Mouse (Mus musculus): ENCODE measurements around the gene C1qtnf7. TPM values are rescaled to one million over a fixed set of nuclear protein-coding genes. Genes with fewer than 3 reads are reported as not detected.

C1qtnf7 gene
- polyA plus RNA-seq, 1 experiment: not detected

GRCm38 (mm10) chr5:43504243-43504786 lies 11.0 kb upstream of the C1qtnf7 start:
- no peaks in the 10 kb centered on the region for H3K4me1 ChIP-seq (ENCODE audit: control insufficient read depth)
- no peak for TF ChIP-seq TAL1 (IDR thresholded peaks at IDR 0.05; ENCODE audit: low read length)
- no peak for TF ChIP-seq GATA1 (IDR thresholded peaks at IDR 0.05; ENCODE audit: low read length)
- H3K9me3 ChIP-seq (ENCODE audit: control insufficient read depth, low read length): no peaks in the 10 kb centered on the region
- H3K36me3 ChIP-seq (ENCODE audit: control insufficient read depth): no peaks in the 10 kb centered on the region
- no peak overlapping the region for H3K4me3 ChIP-seq (replicated peaks)
- H3K27me3 ChIP-seq (ENCODE audit: control insufficient read depth): no peaks in the 10 kb centered on the region

- Histone ChIP-seq H3K4me3 (replicated peaks) (no peak overlapping the region), H3K36me3 (ENCODE audit: control insufficient read depth) (no peaks in the 10 kb centered on the region), H3K27me3 (ENCODE audit: control insufficient read depth) (no peaks in the 10 kb centered on the region), H3K9me3 (ENCODE audit: control insufficient read depth, low read length) (no peaks in the 10 kb centered on the region), H3K4me1 (ENCODE audit: control insufficient read depth) (no peaks in the 10 kb centered on the region)
- TF ChIP-seq GATA1 (IDR thresholded peaks at IDR 0.05; ENCODE audit: low read length) (no peak), TAL1 (IDR thresholded peaks at IDR 0.05; ENCODE audit: low read length) (no peak)
Measured at GRCm38 (mm10) chr5:43508470-43508869, 6.9 kb upstream of the C1qtnf7 start.

- H3K4me3 ChIP-seq (replicated peaks): no peak overlapping the region
- H3K9me3 ChIP-seq (ENCODE audit: control insufficient read depth, low read length): no peaks in the 10 kb centered on the region
- no peaks in the 10 kb centered on the region for H3K27me3 ChIP-seq (ENCODE audit: control insufficient read depth)
- no peaks in the 10 kb centered on the region for H3K36me3 ChIP-seq (ENCODE audit: control insufficient read depth)
- no peaks in the 10 kb centered on the region for H3K4me1 ChIP-seq (ENCODE audit: control insufficient read depth)
- TF ChIP-seq GATA1 (IDR thresholded peaks at IDR 0.05; ENCODE audit: low read length): no peak
- no peak for TF ChIP-seq TAL1 (IDR thresholded peaks at IDR 0.05; ENCODE audit: low read length)
Measured at GRCm38 (mm10) chr5:43508892-43509291, 6.4 kb upstream of the C1qtnf7 start.

- Histone ChIP-seq H3K4me3 (replicated peaks) (no peak overlapping the region), H3K36me3 (ENCODE audit: control insufficient read depth) (no peaks in the 10 kb centered on the region), H3K27me3 (ENCODE audit: control insufficient read depth) (no peaks in the 10 kb centered on the region), H3K9me3 (ENCODE audit: control insufficient read depth, low read length) (no peaks in the 10 kb centered on the region), H3K4me1 (ENCODE audit: control insufficient read depth) (no peaks in the 10 kb centered on the region)
- TF ChIP-seq TAL1 (IDR thresholded peaks at IDR 0.05; ENCODE audit: low read length) (no peak), GATA1 (IDR thresholded peaks at IDR 0.05; ENCODE audit: low read length) (no peak)
Measured at GRCm38 (mm10) chr5:43511126-43511525, 4.2 kb upstream of the C1qtnf7 start.

GRCm38 (mm10) chr5:43516491-43516890 lies 1.2 kb downstream of the C1qtnf7 start:
- H3K4me3 ChIP-seq (replicated peaks): no peak overlapping the region
- TF ChIP-seq GATA1 (IDR thresholded peaks at IDR 0.05; ENCODE audit: low read length): no peak
- TF ChIP-seq TAL1 (IDR thresholded peaks at IDR 0.05; ENCODE audit: low read length): no peak
- no peaks in the 10 kb centered on the region for H3K9me3 ChIP-seq (ENCODE audit: control insufficient read depth, low read length)
- H3K36me3 ChIP-seq (ENCODE audit: control insufficient read depth): no peaks in the 10 kb centered on the region
- H3K27me3 ChIP-seq (ENCODE audit: control insufficient read depth): no peaks in the 10 kb centered on the region
- no peaks in the 10 kb centered on the region for H3K4me1 ChIP-seq (ENCODE audit: control insufficient read depth)

GRCm38 (mm10) chr5:43517313-43517712 lies 2.0 kb downstream of the C1qtnf7 start:
- Histone ChIP-seq H3K36me3 (ENCODE audit: control insufficient read depth) (no peaks in the 10 kb centered on the region), H3K9me3 (ENCODE audit: control insufficient read depth, low read length) (no peaks in the 10 kb centered on the region), H3K4me3 (replicated peaks) (no peak overlapping the region), H3K4me1 (ENCODE audit: control insufficient read depth) (no peaks in the 10 kb centered on the region), H3K27me3 (ENCODE audit: control insufficient read depth) (no peaks in the 10 kb centered on the region)
- no peak for TF ChIP-seq TAL1 (IDR thresholded peaks at IDR 0.05; ENCODE audit: low read length)
- no peak for TF ChIP-seq GATA1 (IDR thresholded peaks at IDR 0.05; ENCODE audit: low read length)

- TF ChIP-seq GATA1 (IDR thresholded peaks at IDR 0.05; ENCODE audit: low read length) (no peak), TAL1 (IDR thresholded peaks at IDR 0.05; ENCODE audit: low read length) (no peak)
- no peaks in the 10 kb centered on the region for H3K9me3 ChIP-seq (ENCODE audit: control insufficient read depth, low read length)
- no peaks in the 10 kb centered on the region for H3K4me1 ChIP-seq (ENCODE audit: control insufficient read depth)
- no peaks in the 10 kb centered on the region for H3K36me3 ChIP-seq (ENCODE audit: control insufficient read depth)
- H3K27me3 ChIP-seq (ENCODE audit: control insufficient read depth): no peaks in the 10 kb centered on the region
- H3K4me3 ChIP-seq (replicated peaks): no peak overlapping the region
Measured at GRCm38 (mm10) chr5:43519905-43520304, 4.6 kb downstream of the C1qtnf7 start.

GRCm38 (mm10) chr5:43521369-43521768 lies 6.0 kb downstream of the C1qtnf7 start:
- Histone ChIP-seq H3K4me3 (replicated peaks) (no peak overlapping the region), H3K9me3 (ENCODE audit: control insufficient read depth, low read length) (no peaks in the 10 kb centered on the region), H3K4me1 (ENCODE audit: control insufficient read depth) (no peaks in the 10 kb centered on the region), H3K27me3 (ENCODE audit: control insufficient read depth) (no peaks in the 10 kb centered on the region), H3K36me3 (ENCODE audit: control insufficient read depth) (no peaks in the 10 kb centered on the region)
- TF ChIP-seq TAL1 (IDR thresholded peaks at IDR 0.05; ENCODE audit: low read length) (no peak), GATA1 (IDR thresholded peaks at IDR 0.05; ENCODE audit: low read length) (no peak)

GRCm38 (mm10) chr5:43522866-43523265 lies 7.5 kb downstream of the C1qtnf7 start:
- Histone ChIP-seq H3K36me3 (ENCODE audit: control insufficient read depth) (no peaks in the 10 kb centered on the region), H3K4me3 (replicated peaks) (no peak overlapping the region), H3K9me3 (ENCODE audit: control insufficient read depth, low read length) (no peaks in the 10 kb centered on the region), H3K27me3 (ENCODE audit: control insufficient read depth) (no peaks in the 10 kb centered on the region), H3K4me1 (ENCODE audit: control insufficient read depth) (no peaks in the 10 kb centered on the region)
- TF ChIP-seq GATA1 (IDR thresholded peaks at IDR 0.05; ENCODE audit: low read length) (no peak), TAL1 (IDR thresholded peaks at IDR 0.05; ENCODE audit: low read length) (no peak)

Measured in erythroblast, embryonic 14.5 days (primary cell).